Mouse (Mus musculus) urinary bladder, postnatal 36 days (tissue): ENCODE results near the gene Rasgef1c.

Experiments
- DNase-seq, 2 experiments: peaks; one replicate each; pipeline ENCODE4 v3.0.0; 2022; ENCODE audit warnings: low spot score in 2 of 2, mixed read lengths in 1 of 2

Rasgef1c gene

GRCm38 (mm10) chr11:50024445-50024832, 122.8 kb downstream of the Rasgef1c start:
- no peak for DNase-seq

DNA sequence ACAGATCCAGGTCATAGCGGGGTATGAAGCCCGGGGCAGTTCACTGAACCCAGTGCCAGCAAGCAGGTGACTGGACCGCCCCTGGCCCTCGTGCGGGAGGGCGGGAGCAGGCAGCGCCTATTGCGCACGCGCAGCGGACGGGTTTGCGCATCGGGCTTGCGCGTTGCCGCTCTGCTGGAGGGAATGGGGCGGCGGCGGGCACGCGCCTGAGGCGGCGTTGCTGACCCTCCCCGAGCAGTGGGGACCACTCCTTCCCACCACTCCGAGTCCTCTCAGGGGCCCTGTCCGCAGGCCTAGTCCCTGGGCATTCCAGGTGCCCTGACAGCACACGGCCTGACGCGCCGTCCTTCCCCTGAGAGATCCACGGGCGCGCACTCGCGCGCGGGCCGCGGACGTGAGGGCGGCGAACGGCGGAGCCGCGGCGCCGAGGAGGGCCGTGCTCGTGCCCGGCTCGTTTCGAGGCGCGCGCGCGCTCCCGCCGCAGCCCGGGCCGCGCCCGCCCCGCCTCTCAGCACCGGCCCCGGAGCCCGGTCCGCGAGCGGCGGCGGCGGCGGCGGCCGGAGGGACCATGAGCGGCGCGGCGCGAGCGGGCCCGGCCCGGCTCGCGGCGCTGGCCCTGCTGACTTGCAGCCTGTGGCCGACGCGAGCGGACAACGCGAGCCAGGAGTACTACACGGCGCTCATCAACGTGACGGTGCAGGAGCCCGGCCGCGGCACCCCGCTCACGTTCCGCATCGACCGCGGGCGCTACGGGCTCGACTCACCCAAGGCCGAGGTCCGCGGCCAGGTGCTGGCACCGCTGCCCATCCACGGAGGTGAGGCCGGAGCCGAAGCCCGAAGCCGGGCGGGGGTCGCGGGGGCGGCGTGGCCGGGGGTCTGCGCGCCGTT, 123.4 kb downstream of the Rasgef1c start, which contains the start of gene Rnf130:
Rnf130 (plus strand) TSS at position 514 of the 888 bp plus-strand sequence.
- DNase-seq: peak; percentile 92 to 93

DNA sequence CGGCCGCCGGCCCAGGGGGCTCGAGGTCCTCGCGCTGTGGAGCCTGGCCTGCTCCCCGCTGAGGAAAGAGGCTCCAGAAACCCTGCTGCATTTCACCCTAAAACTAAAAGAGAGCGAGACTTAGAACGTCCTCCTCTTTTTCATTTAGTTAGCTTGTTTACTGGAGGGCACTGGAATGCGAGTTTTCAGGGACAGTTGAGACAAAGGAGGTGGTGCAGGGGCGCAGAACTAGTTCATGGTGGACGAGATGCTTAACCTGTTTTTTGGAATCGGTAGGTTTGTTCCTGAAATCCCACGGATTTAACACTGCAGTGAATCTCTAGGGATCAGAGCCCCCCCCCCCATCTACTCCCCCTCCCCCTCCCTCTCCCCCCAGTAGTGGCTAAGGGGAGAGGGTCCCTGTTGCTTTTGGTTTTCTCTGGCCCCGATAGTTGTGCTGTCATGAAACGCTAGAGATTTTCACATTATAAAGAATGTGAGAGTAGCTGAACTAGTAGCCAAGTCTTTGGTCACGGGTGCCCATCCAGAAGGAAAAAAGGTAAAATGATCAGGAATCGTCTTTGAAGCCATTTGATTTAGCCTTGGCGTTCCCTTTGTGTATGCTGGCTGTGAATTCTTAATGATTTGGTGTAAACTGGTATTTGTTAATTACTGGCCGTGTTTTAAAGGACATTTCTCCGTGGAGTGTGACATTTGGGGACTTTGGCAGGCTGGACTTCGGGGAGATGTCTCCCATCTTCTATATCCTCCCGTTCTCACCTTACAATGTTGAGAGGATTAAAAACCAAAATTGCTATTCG, 124.3 kb downstream of the Rasgef1c start:
- no peak for DNase-seq

GRCm38 (mm10) chr11:50026521-50027090, 125.0 kb downstream of the Rasgef1c start:
- no peak for DNase-seq

DNA sequence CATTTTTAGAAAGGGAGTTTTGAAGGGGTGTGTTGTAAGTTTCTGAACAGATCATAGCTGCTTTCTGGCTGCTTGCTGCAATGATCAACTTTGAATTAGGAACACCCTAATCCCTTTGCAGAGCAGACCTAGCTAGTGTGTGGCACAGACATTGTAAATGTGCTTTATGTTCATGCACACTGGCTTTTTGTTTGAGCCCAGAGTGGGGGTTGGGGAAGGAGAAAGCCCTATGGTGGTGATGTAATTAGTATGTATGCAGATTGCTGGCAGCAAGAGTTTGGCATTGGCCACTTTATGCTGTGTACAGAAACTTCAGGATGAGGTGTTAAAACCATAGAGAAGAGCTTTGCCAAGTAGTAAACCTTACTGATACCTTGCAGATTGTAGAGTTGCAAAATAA, 126.8 kb downstream of the Rasgef1c start:
- DNase-seq: no peak
